Mouse (Mus musculus) limb, embryonic 11.5 days (tissue): Measurements from ENCODE around the gene Cerk. TPM values are rescaled to one million over a fixed set of nuclear protein-coding genes. Genes with fewer than 3 reads are reported as not detected.
"Not testable (repeated sequence)": the region's sequence is repeated elsewhere in the genome, so short reads cannot be mapped to it uniquely, and the experiment has no call there.

Experiments used
- ATAC-seq: fragments of 200-750 bp; cut with Nextera tagmentation; 2 replicates; pipeline ENCODE4 v1.8.0; 2017; ENCODE audit warnings: low read depth; ENCODE audit not compliant: insufficient number of reproducible peaks, low FRiP score, low TSS enrichment
- DNase-seq: peaks from one replicate; pipeline ENCODE4 v3.0.0-alpha.2; 2015; ENCODE audit warnings: low spot score
- H3K27ac ChIP-seq: fragments of 300-500 bp; sonication (generic); replicated peaks from 2 replicates; pipeline ENCODE4 v1.5.1; 2014; ENCODE audit warnings: low read depth, mild to moderate bottlenecking, low read length
- H3K27me3 ChIP-seq: fragments of 300-500 bp; sonication (generic); 2 replicates; pipeline ENCODE4 v1.6.1; 2014; ENCODE audit warnings: mild to moderate bottlenecking, low read length, mixed read lengths; ENCODE audit not compliant: control insufficient read depth, insufficient read depth
- H3K36me3 ChIP-seq: fragments of 300-500 bp; sonication (generic); 2 replicates; pipeline ENCODE4 v1.6.1; 2014; ENCODE audit warnings: mild to moderate bottlenecking, low read length, moderate library complexity, mixed read lengths; ENCODE audit not compliant: control insufficient read depth, insufficient read depth
- H3K4me1 ChIP-seq: fragments of 300-500 bp; sonication (generic); 2 replicates; pipeline ENCODE4 v1.6.1; 2014; ENCODE audit warnings: low read length, mixed read lengths; ENCODE audit not compliant: control insufficient read depth, insufficient read depth
- H3K4me2 ChIP-seq: fragments of 300-500 bp; sonication (generic); 2 replicates; pipeline ENCODE4 v1.6.1; 2014; ENCODE audit warnings: low read depth, mild to moderate bottlenecking, moderate library complexity; ENCODE audit not compliant: severe bottlenecking
- H3K4me3 ChIP-seq: fragments of 300-500 bp; sonication (generic); 2 replicates; pipeline ENCODE4 v1.5.1; 2014; ENCODE audit warnings: low read depth, low read length
- H3K9ac ChIP-seq: fragments of 300-500 bp; sonication (generic); 2 replicates; pipeline ENCODE4 v1.6.1; 2014; ENCODE audit warnings: mild to moderate bottlenecking, low read length
- H3K9me3 ChIP-seq: fragments of 300-500 bp; sonication (generic); 2 replicates; pipeline ENCODE4 v1.6.1; 2016; ENCODE audit warnings: low read length; ENCODE audit not compliant: control insufficient read depth
- WGBS: fragments of 180-500 bp; shearing (Covaris S2); extraction: QIAGEN DNeasy Blood & Tissue Kit; methylation state at CpG from one replicate; pipeline ENCODE4 v1.1.7; 2014; 5-methylcytosine and 5-hydroxymethylcytosine counted together
- polyA plus RNA-seq: library from polyadenylated mRNA; unstranded; fragments of >200 nt; fragmentation: Nextera tagmentation; extraction: Ambion mirVana; gene quantifications from 2 replicates; pipeline ENCODE4 v1.2.1, GENCODE M21; 2014

The Cerk gene
- polyA plus RNA-seq, 1 experiment from 2014 or later: 15.6 TPM

GRCm38 (mm10) chr15:86228186-86228585 is 42.2 kb upstream of the Cerk start:
- 48% methylated on average over 3 of the region's 3 CpGs for WGBS

GRCm38 (mm10) chr15:86226968-86227367 is 41.0 kb upstream of the Cerk start:
- DNase-seq (no peak), ATAC-seq (no peak)
- Histone ChIP-seq H3K9ac (no peak overlapping the region), H3K27ac (no peak overlapping the region), H3K9me3 (no peaks in the 10 kb centered on the region), H3K4me3 (no peak overlapping the region), H3K27me3 (no peaks in the 10 kb centered on the region), H3K4me2 (no peak overlapping the region), H3K4me1 (0 out of 2 replicates have a peak, but pooled peaks cover 2% of the 10 kb centered on the region), H3K36me3 (no peaks in the 10 kb centered on the region)
- WGBS: 82% methylated on average over 2 of the region's 2 CpGs

More at GRCm38 (mm10) chr15:86228186-86228585, 42.2 kb upstream of the Cerk start:
- H3K36me3 ChIP-seq: no peaks in the 10 kb centered on the region
- no peak overlapping the region for H3K4me2 ChIP-seq
- H3K4me1 ChIP-seq: 0 out of 2 replicates have a peak, but pooled peaks cover 2% of the 10 kb centered on the region
- no peak overlapping the region for H3K27ac ChIP-seq
- no peak overlapping the region for H3K4me3 ChIP-seq
- no peaks in the 10 kb centered on the region for H3K27me3 ChIP-seq
- DNase-seq (peak; percentile 50), ATAC-seq (no peak)
- H3K9ac ChIP-seq: no peak overlapping the region
- no peaks in the 10 kb centered on the region for H3K9me3 ChIP-seq

GRCm38 (mm10) chr15:86226221-86226620 is 40.3 kb upstream of the Cerk start:
- no peak for ATAC-seq
- 76% methylated on average over 5 of the region's 5 CpGs for WGBS
- Histone ChIP-seq H3K27ac (no peak overlapping the region), H3K9ac (no peak overlapping the region), H3K4me2 (no peak overlapping the region), H3K9me3 (no peaks in the 10 kb centered on the region), H3K4me1 (no peaks in the 10 kb centered on the region), H3K4me3 (no peak overlapping the region), H3K36me3 (no peaks in the 10 kb centered on the region), H3K27me3 (no peaks in the 10 kb centered on the region)
- DNase-seq: no peak

GRCm38 (mm10) chr15:86224972-86225551 is 39.1 kb upstream of the Cerk start:
- DNase-seq (no peak), ATAC-seq (no peak)
- Histone ChIP-seq H3K27ac (no peak overlapping the region), H3K4me2 (no peak overlapping the region), H3K9me3 (no peaks in the 10 kb centered on the region), H3K4me3 (no peak overlapping the region), H3K9ac (no peak overlapping the region), H3K27me3 (no peaks in the 10 kb centered on the region), H3K4me1 (no peaks in the 10 kb centered on the region), H3K36me3 (no peaks in the 10 kb centered on the region)
- WGBS: 87% methylated on average over 7 of the region's 7 CpGs

GRCm38 (mm10) chr15:86221901-86222300 is 36.0 kb upstream of the Cerk start:
- H3K4me1 ChIP-seq, ATAC-seq, H3K9ac ChIP-seq, H3K9me3 ChIP-seq, DNase-seq, H3K4me3 ChIP-seq, H3K36me3 ChIP-seq, H3K4me2 ChIP-seq, H3K27me3 ChIP-seq, H3K27ac ChIP-seq: not testable (repeated sequence)
- WGBS: 88% methylated on average over 11 of the region's 11 CpGs

- no peak overlapping the region for H3K4me2 ChIP-seq
- no peak overlapping the region for H3K9ac ChIP-seq
- no peaks in the 10 kb centered on the region for H3K9me3 ChIP-seq
- 89% methylated on average over 4 of the region's 4 CpGs for WGBS
- ATAC-seq (no peak), DNase-seq (no peak)
- H3K27ac ChIP-seq: no peak overlapping the region
- no peaks in the 10 kb centered on the region for H3K36me3 ChIP-seq
- no peaks in the 10 kb centered on the region for H3K27me3 ChIP-seq
- H3K4me1 ChIP-seq: no peaks in the 10 kb centered on the region
- no peak overlapping the region for H3K4me3 ChIP-seq
Observed at GRCm38 (mm10) chr15:86221369-86221768, 35.4 kb upstream of the Cerk start.

- H3K9me3 ChIP-seq: no peaks in the 10 kb centered on the region
- H3K9ac ChIP-seq: no peak overlapping the region
- H3K4me3 ChIP-seq: no peak overlapping the region
- no peaks in the 10 kb centered on the region for H3K4me1 ChIP-seq
- H3K36me3 ChIP-seq: no peaks in the 10 kb centered on the region
- WGBS: 87% methylated on average over 4 of the region's 4 CpGs
- DNase-seq (no peak), ATAC-seq (no peak)
- H3K27ac ChIP-seq: no peak overlapping the region
- no peak overlapping the region for H3K4me2 ChIP-seq
- no peaks in the 10 kb centered on the region for H3K27me3 ChIP-seq
Observed at GRCm38 (mm10) chr15:86220715-86221114, 34.8 kb upstream of the Cerk start.

GRCm38 (mm10) chr15:86220229-86220630 is 34.3 kb upstream of the Cerk start:
- Histone ChIP-seq H3K36me3 (no peaks in the 10 kb centered on the region), H3K4me2 (no peak overlapping the region), H3K9me3 (no peaks in the 10 kb centered on the region), H3K27me3 (no peaks in the 10 kb centered on the region), H3K27ac (no peak overlapping the region), H3K4me1 (no peaks in the 10 kb centered on the region), H3K9ac (0 out of 2 replicates have a peak overlapping the region, but pooled peaks have one; percentile 7), H3K4me3 (no peak overlapping the region)
- WGBS: 76% methylated on average over 5 of the region's 5 CpGs
- ATAC-seq (no peak), DNase-seq (no peak)
